Mouse (Mus musculus) MEL (cell line): ENCODE data around the gene Clpp.
A peak's percentile ranks its signal among the peaks of the same experiment; 100 is the strongest.

ENCODE experiments used
- CTCF ChIP-seq, 3 experiments: IDR thresholded peaks in 2 of 3; conservative IDR thresholded peaks in 1 of 3; 2 replicates each; pipeline ENCODE4 v1.5.1; 2011 to 2012; ENCODE audit warnings: low read length in 3 of 3, low read depth in 2 of 3, mild to moderate bottlenecking in 2 of 3, improper control_type of control experiment in 1 of 3, inconsistent platforms in 1 of 3, mixed read lengths in 1 of 3, moderate library complexity in 1 of 3; ENCODE audit not compliant: control insufficient read depth in 1 of 3, insufficient read depth in 1 of 3, poor library complexity in 1 of 3, severe bottlenecking in 1 of 3
- MEF2A ChIP-seq: IDR thresholded peaks from 2 replicates; pipeline ENCODE4 v1.6.1; 2014; ENCODE audit warnings: low read depth, mild to moderate bottlenecking, inconsistent platforms, low read length, improper control_type of control experiment; ENCODE audit not compliant: poor library complexity, insufficient replicate concordance, severe bottlenecking; ENCODE audit errors: extremely low read depth
- POLR2A ChIP-seq, 2 experiments: IDR thresholded peaks; 2 replicates each; pipeline ENCODE4 v1.6.1; 2011 to 2012; ENCODE audit warnings: low read length in 2 of 2, mild to moderate bottlenecking in 2 of 2, control low read depth in 1 of 2, improper control_type of control experiment in 1 of 2, low read depth in 1 of 2, moderate library complexity in 1 of 2; ENCODE audit not compliant: control insufficient read depth in 1 of 2, insufficient read depth in 1 of 2, poor library complexity in 1 of 2
- TCF12 ChIP-seq: IDR thresholded peaks from 2 replicates; pipeline ENCODE4 v1.6.1; 2014; ENCODE audit warnings: low read depth, mild to moderate bottlenecking, inconsistent platforms, low read length, improper control_type of control experiment, moderate library complexity

GRCm38 (mm10) chr17:56988441-56988840, 1.7 kb upstream of the Clpp start:
- TF ChIP-seq MEF2A: no peak
- peak; percentile 7 to 31 (median 30); a peak in 4 of 6 replicates for TF ChIP-seq CTCF (IDR thresholded peaks at IDR 0.05 in 2 of 3, conservative IDR thresholded peaks at IDR 0.05 in 1 of 3; ENCODE audit: control insufficient read depth in 1 of 3, insufficient read depth in 1 of 3, low read depth in 2 of 3, low read length in 3 of 3, poor library complexity in 1 of 3, severe bottlenecking in 1 of 3)
- TF ChIP-seq POLR2A (IDR thresholded peaks at IDR 0.05; ENCODE audit: control insufficient read depth in 1 of 2, insufficient read depth in 1 of 2, low read depth in 1 of 2, low read length in 2 of 2, poor library complexity in 1 of 2): no peak
- no peak for TF ChIP-seq TCF12
